8 mouse cellular contexts compared by ENCODE assay signal in the genomic region with DNA sequence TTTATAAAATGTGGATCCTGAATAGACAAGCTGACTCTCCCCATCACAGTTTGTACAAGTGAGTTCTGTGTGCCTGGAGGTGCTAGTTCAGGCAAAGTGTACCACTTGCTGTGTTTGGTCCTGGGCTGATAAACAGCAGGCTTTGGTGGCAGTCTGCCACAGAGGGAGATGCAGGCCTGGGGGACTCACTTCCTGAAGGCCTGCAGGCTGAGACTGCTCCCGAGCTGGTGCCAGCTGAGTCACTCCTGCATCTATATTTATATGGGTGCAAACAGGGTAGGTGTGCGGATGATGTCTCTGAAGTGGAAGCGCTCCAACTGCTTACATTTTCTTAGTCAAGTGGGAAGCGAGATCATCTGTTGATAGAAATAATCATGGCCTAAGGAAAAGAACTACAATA. TPM values are rescaled to one million over a fixed set of nuclear protein-coding genes. Genes with fewer than 3 reads are reported as not detected.
A peak's percentile ranks its signal among the peaks of the same experiment; 100 is the strongest.
DNase-seq lines count a peak whose midpoint lies in the region; ATAC-seq and TF ChIP-seq lines count a peak whose summit lies in the region.

No protein-coding gene starts in this region.

- no peak overlapping the region for H3K9ac ChIP-seq in intestine, embryonic 15.5 days

- ATAC-seq in intestine, embryonic 15.5 days, result no peak

- no peak overlapping the region for H3K4me3 ChIP-seq in left cerebral cortex, adult 2 months
- no peak overlapping the region for H3K4me3 ChIP-seq in intestine, embryonic 15.5 days (replicated peaks)

- no peak for TF ChIP-seq CTCF in left cerebral cortex, adult 2 months (IDR thresholded peaks at IDR 0.05)

- intact Hi-C loops in left cerebral cortex, adult 2 months (cut with DNase I), result loop anchor here (1.0 kb wide), 1 partner anchor 24 kb away; the partner anchor contains the start of gene Kmt2a

- 66% methylated on average over 4 of the region's 4 CpGs for WGBS in intestine, embryonic 15.5 days

- no peaks in the 10 kb centered on the region for H3K27me3 ChIP-seq in intestine, embryonic 15.5 days (replicated peaks)

- no peaks in the 10 kb centered on the region for H3K36me3 ChIP-seq in intestine, embryonic 15.5 days

- H3K27ac ChIP-seq in left cerebral cortex, adult 2 months, result peak overlapping the region; percentile 85
- no peak overlapping the region for H3K27ac ChIP-seq in intestine, embryonic 15.5 days

- peak; percentile 33 for DNase-seq in adrenal gland, adult 2 months
- no peak for DNase-seq in adrenal gland, adult 18-20 months (ENCODE audit: low spot score in 2 of 2)
- DNase-seq in brain, adult 2 months (ENCODE audit: low read depth, low spot score), result peak; percentile 95
- DNase-seq in heart, adult 18-20 months, result peak; percentile 56 to 66
- peak; percentile 67 to 74 for DNase-seq in left cerebral cortex, adult 2 months (ENCODE audit: extremely low spot score in 1 of 2, low spot score in 2 of 2)
- no peak for DNase-seq in kidney, adult 9 months
- no peak for DNase-seq in thymus, postnatal 0 days (ENCODE audit: low spot score)

- no peaks in the 10 kb centered on the region for H3K4me1 ChIP-seq in intestine, embryonic 15.5 days (replicated peaks)

- no peaks in the 10 kb centered on the region for H3K9me3 ChIP-seq in intestine, embryonic 15.5 days

- no peak overlapping the region for H3K4me2 ChIP-seq in intestine, embryonic 15.5 days (replicated peaks)

RNA-seq across cellular contexts. Expression of gene Atp5l, which starts 14.9 kb away (rescaled TPM):
- 100 to 1,000 TPM; 557 to 696 TPM for total RNA-seq in adrenal gland, adult 2 months (2021)
- polyA plus RNA-seq in adrenal gland, adult 2 months (2012; rRNA removed), result 184 and 248 TPM in 2 replicates
- total RNA-seq in adrenal gland, adult 18-20 months (2021), result 100 to 1,000 TPM; 593 to 763 TPM
- 1,000 to 10,000 TPM; 1,708 to 2,082 TPM for total RNA-seq in heart, adult 18-20 months (2021)
- 100 to 1,000 TPM; 302 to 340 TPM for total RNA-seq in left cerebral cortex, adult 2 months (2021)
- polyA plus RNA-seq in intestine, embryonic 15.5 days (2015; fragmentation: Nextera tagmentation; extraction: Ambion mirVana), result 920 and 926 TPM in 2 replicates
- 971 and 1,014 TPM in 2 replicates for polyA plus RNA-seq in thymus, postnatal 0 days (2015; fragmentation: Nextera tagmentation; extraction: Ambion mirVana)

RNA-seq across cellular contexts. Expression of gene Kmt2a, which starts 24.5 kb away (rescaled TPM):
- 10 to 100 TPM; 20.0 to 38.4 TPM for total RNA-seq in adrenal gland, adult 2 months (2021)
- 12.9 and 19.4 TPM in 2 replicates for polyA plus RNA-seq in adrenal gland, adult 2 months (2012; rRNA removed)
- total RNA-seq in adrenal gland, adult 18-20 months (2021), result 10 to 100 TPM; 27.2 to 32.1 TPM
- total RNA-seq in heart, adult 18-20 months (2021), result 10 to 100 TPM; 24.9 to 28.1 TPM
- total RNA-seq in left cerebral cortex, adult 2 months (2021), result 10 to 100 TPM; 81.5 to 97.4 TPM
- polyA plus RNA-seq in intestine, embryonic 15.5 days (2015; fragmentation: Nextera tagmentation; extraction: Ambion mirVana), result 11.5 and 13.1 TPM in 2 replicates
- 13.1 and 20.1 TPM in 2 replicates for polyA plus RNA-seq in thymus, postnatal 0 days (2015; fragmentation: Nextera tagmentation; extraction: Ambion mirVana)

RNA-seq across cellular contexts. Expression of gene Ube4a, which starts 59.8 kb away (rescaled TPM):
- 100 to 1,000 TPM in 1 of 2 experiments, 10 to 100 TPM in 1; 90.8 to 121 TPM for total RNA-seq in adrenal gland, adult 2 months (2021)
- polyA plus RNA-seq in adrenal gland, adult 2 months (2012; rRNA removed), result 4.1 and 6.4 TPM in 2 replicates
- 100 to 1,000 TPM in 1 of 2 experiments, 10 to 100 TPM in 1; 85.6 to 103 TPM for total RNA-seq in adrenal gland, adult 18-20 months (2021)
- 10 to 100 TPM; 33.8 to 35.5 TPM for total RNA-seq in heart, adult 18-20 months (2021)
- total RNA-seq in left cerebral cortex, adult 2 months (2021), result 10 to 100 TPM; 66.4 to 68.0 TPM
- polyA plus RNA-seq in intestine, embryonic 15.5 days (2015; fragmentation: Nextera tagmentation; extraction: Ambion mirVana), result 24.2 and 24.6 TPM in 2 replicates
- polyA plus RNA-seq in thymus, postnatal 0 days (2015; fragmentation: Nextera tagmentation; extraction: Ambion mirVana), result 18.6 and 19.5 TPM in 2 replicates

Comparison
In these comparisons a context has a peak if more than half of its experiments do, and no peak if none do; other contexts are left out.
1. DNase-seq: peak in adrenal gland, adult 2 months (single experiment), brain, adult 2 months (single experiment), heart, adult 18-20 months (2 of 2) and left cerebral cortex, adult 2 months (2 of 2); none in adrenal gland, adult 18-20 months (0 of 2), kidney, adult 9 months (single experiment) and thymus, postnatal 0 days (single experiment).